Comparison of ENCODE assay signal across 9 mouse cellular contexts in genomic region chr9:99098482-99099129, GRCm38 (mm10). TPM values are rescaled to one million over a fixed set of nuclear protein-coding genes. Genes with fewer than 3 reads are reported as not detected.
DNase-seq lines count a peak whose midpoint lies in the region; ATAC-seq and TF ChIP-seq lines count a peak whose summit lies in the region.
"Had no signal": no experiment of that assay in that cellular context is flagged by ENCODE, and none has a peak within 500 bp of the region (broad histone marks: within the 10 kb centered on the region; RNA-seq: fewer than 3 reads in every experiment).

No protein-coding gene starts in this region.

- TF ChIP-seq CTCF in liver, postnatal 0 days (IDR thresholded peaks at IDR 0.05; ENCODE audit: low read depth) = no peak

- no peak overlapping the region for H3K9ac ChIP-seq in forebrain, embryonic 11.5 days (ENCODE audit: low read length)
- H3K9ac ChIP-seq in heart, embryonic 14.5 days (ENCODE audit: low read length) = no peak overlapping the region
- H3K9ac ChIP-seq in liver, postnatal 0 days (replicated peaks) = no peak overlapping the region

- ATAC-seq in forebrain, embryonic 11.5 days (replicated peaks; ENCODE audit: low FRiP score) = no peak
- ATAC-seq in heart, embryonic 14.5 days (ENCODE audit: insufficient number of reproducible peaks, insufficient read depth, low FRiP score, low read depth) = peak; percentile 39; the same call in 1 of the 2 replicates
- ATAC-seq in liver, postnatal 0 days = peak; percentile 71

- H3K36me3 ChIP-seq in forebrain, embryonic 10.5 days (replicated peaks) = peaks cover 10% of the 10 kb centered on the region
- no peaks in the 10 kb centered on the region for H3K36me3 ChIP-seq in forebrain, embryonic 11.5 days (ENCODE audit: control insufficient read depth, insufficient read depth, low read length)
- peaks cover 3% of the 10 kb centered on the region; the same call in 1 of the 2 replicates for H3K36me3 ChIP-seq in heart, embryonic 14.5 days (ENCODE audit: control insufficient read depth, insufficient read depth, low read length)
- peaks cover 9% of the 10 kb centered on the region; the same call in 1 of the 2 replicates for H3K36me3 ChIP-seq in liver, postnatal 0 days (replicated peaks; ENCODE audit: insufficient read depth, low read length)

- H3K4me1 ChIP-seq in forebrain, embryonic 10.5 days = peaks cover 25% of the 10 kb centered on the region
- no peaks in the 10 kb centered on the region; the same call in 1 of the 2 replicates for H3K4me1 ChIP-seq in forebrain, embryonic 11.5 days (replicated peaks; ENCODE audit: control insufficient read depth, insufficient read depth, low read length)
- H3K4me1 ChIP-seq in heart, embryonic 14.5 days (ENCODE audit: control insufficient read depth in 2 of 2, insufficient read depth in 2 of 2, low read length in 2 of 2) = peaks cover 7 to 11% of the 10 kb centered on the region in 2 experiments; a peak in 2 of 4 replicates
- no peaks in the 10 kb centered on the region for H3K4me1 ChIP-seq in liver, postnatal 0 days (ENCODE audit: insufficient read depth)

- no peak overlapping the region for H3K4me3 ChIP-seq in forebrain, embryonic 10.5 days
- no peak overlapping the region for H3K4me3 ChIP-seq in forebrain, embryonic 11.5 days (ENCODE audit: low read depth, low read length)
- no peak overlapping the region for H3K4me3 ChIP-seq in heart, embryonic 14.5 days (ENCODE audit: control insufficient read depth in 1 of 2, insufficient read depth in 1 of 2, low read depth in 1 of 2, low read length in 2 of 2)
- H3K4me3 ChIP-seq in liver, postnatal 0 days (ENCODE audit: low read depth, low read length) = no peak overlapping the region

- H3K9me3 ChIP-seq in forebrain, embryonic 10.5 days = no peaks in the 10 kb centered on the region
- no peaks in the 10 kb centered on the region for H3K9me3 ChIP-seq in forebrain, embryonic 11.5 days (ENCODE audit: control insufficient read depth, low read length)
- H3K9me3 ChIP-seq in heart, embryonic 14.5 days (ENCODE audit: control insufficient read depth, low read length) = no peaks in the 10 kb centered on the region
- H3K9me3 ChIP-seq in liver, postnatal 0 days (ENCODE audit: low read length) = no peaks in the 10 kb centered on the region

- no peak for DNase-seq in forebrain, embryonic 10.5 days (ENCODE audit: extremely low spot score, low spot score)
- DNase-seq in forebrain, embryonic 11.5 days (ENCODE audit: low spot score) = no peak
- DNase-seq in NIH3T3 (ENCODE audit: low read depth) = peak; percentile 8
- no peak for DNase-seq in liver, postnatal 0 days
- no peak for DNase-seq in thymus, postnatal 14 days
- DNase-seq in thymus, postnatal 0 days (ENCODE audit: low spot score) = no peak
- DNase-seq in cerebellum, adult 18-20 months = no peak
- DNase-seq: right cerebral cortex, postnatal 25 days had no signal

- 70% methylated on average over 11 of the region's 11 CpGs for WGBS in forebrain, embryonic 10.5 days
- WGBS in forebrain, embryonic 11.5 days = 66% methylated on average over 11 of the region's 11 CpGs
- WGBS in heart, embryonic 14.5 days = 15% methylated on average over 11 of the region's 11 CpGs
- 44% methylated on average over 11 of the region's 11 CpGs for WGBS in liver, postnatal 0 days (ENCODE audit: insufficient replicate concordance)

- H3K4me2 ChIP-seq in forebrain, embryonic 11.5 days (ENCODE audit: low read depth, low read length, severe bottlenecking) = no peak overlapping the region
- H3K4me2 ChIP-seq in heart, embryonic 14.5 days (ENCODE audit: low read length) = peak overlapping the region; percentile 26; the same call in 1 of the 2 replicates
- H3K4me2 ChIP-seq in liver, postnatal 0 days (ENCODE audit: low read depth, low read length) = no peak overlapping the region

- H3K27me3 ChIP-seq in forebrain, embryonic 10.5 days (ENCODE audit: poor library complexity, severe bottlenecking) = no peaks in the 10 kb centered on the region
- H3K27me3 ChIP-seq in forebrain, embryonic 11.5 days (ENCODE audit: control insufficient read depth, insufficient read depth, low read length) = no peaks in the 10 kb centered on the region
- H3K27me3 ChIP-seq in heart, embryonic 14.5 days (ENCODE audit: control insufficient read depth, insufficient read depth, low read length) = no peaks in the 10 kb centered on the region
- no peaks in the 10 kb centered on the region for H3K27me3 ChIP-seq in liver, postnatal 0 days (ENCODE audit: insufficient read depth, low read length)

- peak overlapping the region; percentile 51; the same call in 1 of the 2 replicates for H3K27ac ChIP-seq in forebrain, embryonic 10.5 days
- no peak overlapping the region for H3K27ac ChIP-seq in forebrain, embryonic 11.5 days (ENCODE audit: low read depth, low read length)
- peak overlapping the region; percentile 51 to 57 for H3K27ac ChIP-seq in heart, embryonic 14.5 days (replicated peaks in 1 of 2; ENCODE audit: control insufficient read depth in 1 of 2, insufficient read depth in 1 of 2, low read depth in 2 of 2, low read length in 2 of 2)
- H3K27ac ChIP-seq in liver, postnatal 0 days (ENCODE audit: low read depth) = no peak overlapping the region

- peak; percentile 44; the same call in 1 of the 2 replicates for TF ChIP-seq EP300 in liver, postnatal 0 days (IDR thresholded peaks at IDR 0.05; ENCODE audit: low read depth)

RNA-seq across cellular contexts. Expression of gene Pik3cb, which starts 41.8 kb away (rescaled TPM):
- 1.9 and 2.2 TPM in 2 replicates for polyA plus RNA-seq in forebrain, embryonic 10.5 days (2016; fragmentation: Nextera tagmentation; extraction: Ambion mirVana)
- polyA plus RNA-seq in forebrain, embryonic 11.5 days (2014; fragmentation: Nextera tagmentation; extraction: Ambion mirVana) = 1.6 and 1.7 TPM in 2 replicates
- polyA plus RNA-seq in heart, embryonic 14.5 days (2014; fragmentation: Nextera tagmentation; extraction: Ambion mirVana) = 1.5 and 2.1 TPM in 2 replicates
- 2.0 and 2.3 TPM in 2 replicates for polyA plus RNA-seq in liver, postnatal 0 days (2015; fragmentation: Nextera tagmentation; extraction: Ambion mirVana)
- polyA plus RNA-seq in thymus, postnatal 0 days (2015; fragmentation: Nextera tagmentation; extraction: Ambion mirVana) = 1.2 and 1.6 TPM in 2 replicates

Comparison
In these comparisons a context has a peak if more than half of its experiments do, and no peak if none do; other contexts are left out.
1. H3K27ac ChIP-seq: peak in forebrain, embryonic 10.5 days (single experiment) and heart, embryonic 14.5 days (2 of 2); none in forebrain, embryonic 11.5 days (single experiment) and liver, postnatal 0 days (single experiment).